Mouse (Mus musculus) intestine, postnatal 0 days (tissue): Measurements from ENCODE around the gene Prss40. TPM values are rescaled to one million over a fixed set of nuclear protein-coding genes. Genes with fewer than 3 reads are reported as not detected.

Experiments
- ATAC-seq: fragments of 200-750 bp; cut with Nextera tagmentation; 2 replicates; pipeline ENCODE4 v1.8.0; 2017; ENCODE audit warnings: mild to moderate bottlenecking, moderate TSS enrichment, moderate library complexity
- H3K27ac ChIP-seq: fragments of 300-500 bp; sonication (generic); 2 replicates; pipeline ENCODE4 v1.5.1; 2014; ENCODE audit warnings: mild to moderate bottlenecking, low read depth, low read length, moderate library complexity
- H3K27me3 ChIP-seq: fragments of 300-500 bp; sonication (generic); replicated peaks from 2 replicates; pipeline ENCODE4 v1.6.1; 2014; ENCODE audit warnings: low read length, mixed read lengths; ENCODE audit not compliant: control insufficient read depth, insufficient read depth
- H3K36me3 ChIP-seq: fragments of 300-500 bp; sonication (generic); 2 replicates; pipeline ENCODE4 v1.6.1; 2014; ENCODE audit warnings: mild to moderate bottlenecking, moderate library complexity; ENCODE audit not compliant: control insufficient read depth, insufficient read depth
- H3K4me1 ChIP-seq: fragments of 300-500 bp; sonication (generic); replicated peaks from 2 replicates; pipeline ENCODE4 v1.6.1; 2014; ENCODE audit warnings: antibody characterized with exemption, low read length, mixed read lengths; ENCODE audit not compliant: control insufficient read depth, insufficient read depth
- H3K4me2 ChIP-seq: fragments of 300-500 bp; sonication (generic); replicated peaks from 2 replicates; pipeline ENCODE4 v1.6.1; 2014; ENCODE audit warnings: low read depth, mild to moderate bottlenecking, moderate library complexity
- H3K4me3 ChIP-seq: fragments of 300-500 bp; sonication (generic); 2 replicates; pipeline ENCODE4 v1.5.1; 2014; ENCODE audit warnings: low read depth, low read length
- H3K9ac ChIP-seq: fragments of 300-500 bp; sonication (generic); 2 replicates; pipeline ENCODE4 v1.6.1; 2014; ENCODE audit warnings: mild to moderate bottlenecking, low read depth, low read length
- H3K9me3 ChIP-seq: fragments of 300-500 bp; sonication (generic); 2 replicates; pipeline ENCODE4 v1.6.1; 2016; ENCODE audit warnings: mixed run types; ENCODE audit not compliant: control insufficient read depth
- CTCF ChIP-seq: sonication (generic); IDR thresholded peaks from 2 replicates; pipeline ENCODE4 v1.5.1; 2016; ENCODE audit warnings: low read depth, mild to moderate bottlenecking, control low read depth, antibody characterized with exemption, moderate library complexity
- WGBS: fragments of 180-500 bp; shearing (Covaris S2); extraction: QIAGEN DNeasy Blood & Tissue Kit; methylation state at CpG from one replicate; pipeline ENCODE4 v1.1.7; 2014; 5-methylcytosine and 5-hydroxymethylcytosine counted together
- polyA plus RNA-seq: library from polyadenylated mRNA; unstranded; fragments of >200 nt; fragmentation: Nextera tagmentation; extraction: Ambion mirVana; gene quantifications from 2 replicates; pipeline ENCODE4 v1.2.1, GENCODE M21; 2015

Prss40 gene
- polyA plus RNA-seq, 1 experiment from 2014 or later = not detected

- Histone ChIP-seq H3K27ac (no peak overlapping the region), H3K27me3 (no peaks in the 10 kb centered on the region), H3K4me1 (no peaks in the 10 kb centered on the region), H3K4me3 (no peak overlapping the region), H3K9me3 (no peaks in the 10 kb centered on the region), H3K9ac (no peak overlapping the region), H3K36me3 (no peaks in the 10 kb centered on the region), H3K4me2 (no peak overlapping the region)
- no peak for ATAC-seq
- 95% methylated on average over 2 of the region's 2 CpGs for WGBS
- TF ChIP-seq CTCF = no peak
Measured at GRCm38 (mm10) chr1:34569876-34570275, 9.1 kb upstream of the Prss40 start.

DNA sequence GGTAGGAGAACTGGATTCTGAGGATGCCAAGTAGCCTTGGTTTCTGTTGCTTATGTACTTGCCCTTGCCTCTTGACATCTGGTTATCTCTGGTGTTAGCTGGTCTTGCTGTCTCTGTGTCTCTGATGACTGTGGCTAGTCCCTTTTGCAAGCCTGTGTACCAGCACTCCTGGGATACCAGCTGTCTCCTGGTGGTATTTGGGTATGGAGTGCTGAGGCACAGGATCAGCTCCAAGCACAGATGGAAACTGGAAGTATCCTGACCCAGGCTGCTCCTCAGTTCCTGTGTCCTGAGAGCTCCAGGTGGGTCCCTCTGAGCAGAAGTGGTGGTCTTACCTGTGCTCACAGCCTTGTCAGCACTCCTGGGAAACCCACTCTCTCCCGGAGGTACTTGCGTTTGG lies 7.4 kb upstream of the Prss40 start:
- Histone ChIP-seq H3K9ac (no peak overlapping the region), H3K4me3 (no peak overlapping the region), H3K4me1 (no peaks in the 10 kb centered on the region), H3K27ac (no peak overlapping the region), H3K36me3 (no peaks in the 10 kb centered on the region), H3K9me3 (no peaks in the 10 kb centered on the region), H3K4me2 (no peak overlapping the region), H3K27me3 (no peaks in the 10 kb centered on the region)
- ATAC-seq = no peak
- no peak for TF ChIP-seq CTCF
- 99% methylated on average over 2 of the region's 2 CpGs for WGBS

- TF ChIP-seq CTCF = no peak
- no peaks in the 10 kb centered on the region for H3K36me3 ChIP-seq
- H3K9ac ChIP-seq = no peak overlapping the region
- H3K4me3 ChIP-seq = no peak overlapping the region
- H3K4me2 ChIP-seq = no peak overlapping the region
- no peak for ATAC-seq
- no peak overlapping the region for H3K27ac ChIP-seq
- no peaks in the 10 kb centered on the region for H3K27me3 ChIP-seq
- H3K4me1 ChIP-seq = no peaks in the 10 kb centered on the region
- no peaks in the 10 kb centered on the region for H3K9me3 ChIP-seq
- 74% methylated on average over 8 of the region's 8 CpGs for WGBS
Measured at GRCm38 (mm10) chr1:34564383-34565045, 3.8 kb upstream of the Prss40 start.

- no peak overlapping the region for H3K4me2 ChIP-seq
- H3K4me1 ChIP-seq = no peaks in the 10 kb centered on the region
- no peak overlapping the region for H3K9ac ChIP-seq
- no peaks in the 10 kb centered on the region for H3K36me3 ChIP-seq
- no peaks in the 10 kb centered on the region for H3K9me3 ChIP-seq
- no peak overlapping the region for H3K27ac ChIP-seq
- no peak for TF ChIP-seq CTCF
- no peak for ATAC-seq
- no peak overlapping the region for H3K4me3 ChIP-seq
- H3K27me3 ChIP-seq = no peaks in the 10 kb centered on the region
- 82% methylated on average over 7 of the region's 7 CpGs for WGBS
Measured at GRCm38 (mm10) chr1:34554275-34554674, 6.5 kb downstream of the Prss40 start.

DNA sequence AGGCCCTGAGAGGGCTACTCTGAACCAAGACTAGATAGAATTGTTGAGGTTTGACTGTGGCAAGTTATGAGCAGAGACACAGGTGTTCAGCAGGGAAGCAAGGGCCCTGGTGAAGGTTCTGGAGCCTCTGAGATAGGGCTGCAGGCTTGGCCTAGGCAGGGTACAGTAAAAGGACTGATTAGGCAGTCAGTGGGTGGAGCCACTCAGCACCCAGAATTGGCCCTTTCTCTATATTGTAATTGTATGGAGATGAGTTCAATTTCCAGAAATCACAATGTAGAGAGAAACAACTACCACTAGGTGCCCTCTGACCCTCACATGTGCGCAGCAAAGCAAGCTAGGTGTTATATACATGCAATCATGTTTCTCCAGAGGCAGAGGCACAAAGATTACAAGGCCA lies 7.1 kb downstream of the Prss40 start:
- WGBS = 73% methylated on average over 1 of the region's 1 CpGs
- no peak overlapping the region for H3K27ac ChIP-seq
- ATAC-seq = no peak

DNA sequence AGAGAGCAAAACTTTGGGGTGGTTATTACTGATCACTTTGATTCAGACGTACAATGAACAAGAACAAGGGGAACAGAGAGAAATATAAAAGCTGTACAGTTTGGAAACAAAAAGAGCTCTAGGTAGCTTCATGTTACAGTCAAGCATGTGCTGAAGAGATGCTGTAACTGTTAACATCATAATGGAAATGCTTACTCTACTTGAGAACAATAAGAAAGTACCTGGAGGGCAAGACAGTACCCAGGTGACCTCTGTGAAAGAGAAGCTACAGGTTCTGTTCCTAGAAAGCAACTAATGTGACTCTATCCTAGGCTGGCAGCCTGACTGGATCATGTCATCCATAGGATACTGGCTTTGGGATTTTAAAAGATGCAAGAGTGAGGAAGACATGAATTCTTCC lies 13.7 kb downstream of the Prss40 start:
- Histone ChIP-seq H3K4me2 (no peak overlapping the region), H3K9ac (no peak overlapping the region), H3K36me3 (no peaks in the 10 kb centered on the region), H3K9me3 (no peaks in the 10 kb centered on the region), H3K4me1 (no peaks in the 10 kb centered on the region), H3K27ac (no peak overlapping the region), H3K27me3 (no peaks in the 10 kb centered on the region), H3K4me3 (no peak overlapping the region)
- no peak for ATAC-seq
- 89% methylated on average over 1 of the region's 1 CpGs for WGBS
- TF ChIP-seq CTCF = no peak

More for the DNA sequence above, 7.1 kb downstream of the Prss40 start:
- Histone ChIP-seq H3K4me1 (no peaks in the 10 kb centered on the region), H3K27me3 (no peaks in the 10 kb centered on the region), H3K4me2 (no peak overlapping the region), H3K9me3 (no peaks in the 10 kb centered on the region), H3K4me3 (no peak overlapping the region), H3K36me3 (no peaks in the 10 kb centered on the region), H3K9ac (no peak overlapping the region)
- TF ChIP-seq CTCF = no peak
